Mouse (Mus musculus): ENCODE data around the gene Lclat1. TPM values are rescaled to one million over a fixed set of nuclear protein-coding genes. Genes with fewer than 3 reads are reported as not detected.
A peak's percentile ranks its signal among the peaks of the same experiment; 100 is the strongest.

Lclat1 gene
- total RNA-seq, 1 experiment from 2014 or later: 43.8 TPM

- peak; percentile 12 for DNase-seq
Measured at GRCm38 (mm10) chr17:73087045-73087910, 20.5 kb upstream of the Lclat1 start.

GRCm38 (mm10) chr17:73091368-73091767, 16.4 kb upstream of the Lclat1 start:
- DNase-seq: no peak

DNA sequence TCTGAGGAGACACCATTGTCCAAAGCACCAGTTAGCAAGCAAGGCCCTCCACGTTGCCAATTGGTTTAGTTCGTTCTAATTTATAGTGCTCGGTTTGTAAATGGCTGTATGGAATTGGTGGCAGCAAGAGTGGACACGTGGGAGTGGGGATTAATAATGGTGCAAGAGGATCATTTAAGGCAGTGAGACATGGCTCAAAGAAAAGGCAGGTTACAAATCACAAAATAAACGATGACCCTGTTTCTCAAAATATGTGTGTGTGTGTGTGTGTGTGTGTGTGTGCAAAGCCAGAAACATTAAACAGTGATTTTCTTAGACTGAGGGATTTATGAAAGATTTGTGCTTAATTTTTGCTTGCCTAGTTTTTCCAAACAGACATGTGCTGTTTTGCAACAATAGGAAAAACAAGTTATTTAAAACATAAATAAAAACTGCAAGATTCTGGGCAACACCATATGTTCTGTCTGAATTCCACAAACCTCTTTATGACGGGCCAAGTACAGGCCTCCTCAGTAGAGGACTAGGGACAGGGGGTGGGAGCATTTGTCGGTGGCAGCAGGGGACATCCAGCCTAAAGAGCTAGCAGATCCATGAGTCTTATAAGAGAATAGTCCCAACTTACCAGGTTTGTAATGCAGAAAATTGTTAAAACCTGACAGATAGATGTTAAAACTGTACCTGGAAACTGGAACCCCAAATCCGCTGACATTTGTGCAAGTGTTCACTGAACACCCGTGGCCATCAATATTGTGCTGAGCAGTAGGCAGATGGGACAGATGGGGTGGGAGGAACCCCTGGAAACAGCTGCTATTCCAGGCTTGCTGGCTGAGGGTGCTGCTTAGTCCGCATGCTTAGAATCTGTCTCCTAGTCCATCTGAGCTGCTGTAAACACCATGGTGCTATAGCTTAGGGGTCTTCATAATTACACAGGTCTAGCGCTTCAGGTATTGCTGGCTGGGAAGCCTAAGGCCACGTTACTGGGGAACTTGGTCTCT, 15.4 kb upstream of the Lclat1 start:
- no peak for DNase-seq

GRCm38 (mm10) chr17:73095070-73095469, 12.7 kb upstream of the Lclat1 start:
- DNase-seq: no peak

- DNase-seq: no peak
Measured at GRCm38 (mm10) chr17:73095585-73095984, 12.2 kb upstream of the Lclat1 start.

- peak; percentile 66 for DNase-seq
Measured at GRCm38 (mm10) chr17:73096484-73096883, 11.3 kb upstream of the Lclat1 start.

DNA sequence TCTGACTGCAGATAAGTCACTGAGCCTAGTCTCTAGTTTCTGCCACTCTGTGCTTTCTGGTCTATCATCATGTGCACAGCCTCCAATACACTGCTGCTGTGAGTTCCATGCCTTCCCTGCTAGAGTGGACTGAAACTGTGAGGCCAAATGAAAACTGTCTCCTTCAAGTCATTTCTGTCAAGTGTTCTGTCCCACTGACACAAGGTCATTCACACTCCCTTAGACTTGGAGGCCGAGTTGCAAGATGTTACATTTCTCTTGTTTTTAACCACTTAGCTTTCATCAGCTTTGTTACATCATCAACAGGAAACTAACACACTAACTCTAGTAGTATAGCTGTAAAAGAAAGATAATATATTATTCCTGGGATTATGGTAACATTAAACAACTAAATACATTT, 9.1 kb upstream of the Lclat1 start:
- no peak for DNase-seq

DNA sequence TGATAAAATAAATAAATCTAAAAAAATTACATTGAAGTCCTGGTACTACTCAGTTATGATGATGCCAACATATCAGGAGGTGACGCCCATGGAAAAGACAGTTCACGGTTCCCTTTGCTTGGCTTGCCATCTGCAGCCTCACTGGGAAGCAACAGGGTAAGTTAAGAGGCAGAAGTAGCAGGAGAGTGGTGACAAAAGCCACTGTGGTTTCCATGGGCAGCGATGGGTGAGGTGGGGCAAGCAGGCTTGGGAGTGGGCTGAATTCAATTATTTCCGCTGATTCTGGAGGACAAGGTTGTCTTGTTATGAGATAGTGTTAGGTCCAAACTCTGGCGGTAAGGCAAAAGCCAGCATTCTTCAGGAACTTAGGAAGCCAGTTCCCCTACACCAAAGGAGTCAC, 7.4 kb upstream of the Lclat1 start:
- no peak for DNase-seq

DNA sequence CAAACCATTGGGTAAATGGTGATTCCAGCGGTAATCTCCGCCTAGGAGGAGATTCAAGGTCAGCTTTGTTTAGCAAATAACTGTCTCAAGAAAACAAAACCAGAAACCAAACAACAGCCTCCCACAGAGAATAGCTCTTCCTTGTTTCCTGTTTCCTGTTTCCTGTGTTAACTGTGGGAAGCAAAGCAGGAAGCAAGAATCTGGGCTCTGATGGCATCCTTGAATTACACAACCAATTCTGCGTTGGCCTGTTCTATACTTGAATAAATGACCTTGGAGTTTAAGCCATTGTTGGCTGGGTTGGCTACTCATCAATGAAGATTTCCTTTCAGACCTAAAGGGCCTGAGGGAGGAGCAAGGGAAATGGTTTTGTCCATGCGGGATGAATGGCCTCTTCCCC, 5.2 kb upstream of the Lclat1 start:
- DNase-seq: no peak

DNA sequence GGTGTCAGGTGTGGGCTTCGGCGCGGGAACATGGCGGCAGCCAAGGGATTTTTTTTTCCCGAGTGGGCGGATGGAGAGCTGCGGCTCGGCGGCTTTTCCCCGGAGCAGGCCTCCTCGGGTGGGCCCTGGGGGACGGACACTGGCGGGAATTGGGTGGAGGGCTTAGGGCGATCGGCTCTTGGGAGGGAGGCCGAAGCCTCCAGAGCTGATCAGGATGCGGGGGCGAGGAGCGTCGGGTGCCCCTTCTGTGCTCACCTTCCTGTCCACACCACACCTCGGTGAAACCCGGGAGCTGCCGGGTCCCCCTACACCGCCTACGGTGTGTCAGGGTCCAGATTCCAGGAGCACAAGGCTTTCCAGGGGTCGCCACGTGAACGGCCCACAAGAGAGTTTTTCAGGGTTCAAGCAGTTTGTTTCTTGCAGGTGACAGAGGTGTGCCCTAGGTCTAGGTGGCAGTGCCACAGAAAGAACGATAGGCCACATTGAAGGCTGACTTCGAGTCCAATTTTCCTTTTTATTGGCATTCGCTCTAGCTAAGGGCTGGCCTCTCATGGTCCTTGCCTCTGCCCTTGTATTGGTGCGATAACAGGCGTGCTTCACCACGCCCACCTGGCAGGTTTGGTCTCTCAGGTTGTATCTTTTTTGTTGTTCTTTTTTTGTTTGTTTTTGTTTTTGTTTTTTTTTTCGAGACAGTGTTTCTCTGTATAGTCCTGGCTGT, 544 bp downstream of the Lclat1 start:
- peak; percentile 28 for DNase-seq

GRCm38 (mm10) chr17:73108888-73109259, 1.1 kb downstream of the Lclat1 start:
- DNase-seq: no peak

DNA sequence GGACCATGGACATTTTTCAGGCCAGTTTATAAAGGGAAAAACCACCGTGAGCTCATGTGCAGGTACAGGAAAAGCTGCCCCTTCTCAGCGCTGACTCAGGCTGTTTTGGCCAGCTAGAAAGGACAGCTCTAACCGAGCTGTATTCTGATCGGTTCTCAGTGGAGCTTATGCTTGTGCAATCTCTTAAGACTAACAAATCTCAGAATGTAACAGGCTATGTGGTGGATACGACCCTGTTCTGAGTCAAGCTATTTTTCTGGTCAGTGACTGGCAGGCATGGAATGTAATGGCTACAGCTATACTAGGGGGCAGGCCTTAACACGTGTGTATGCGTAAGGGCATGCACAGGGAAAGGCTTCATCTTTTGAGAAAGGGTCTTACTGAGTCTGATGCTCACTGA, 4.3 kb downstream of the Lclat1 start:
- DNase-seq: no peak

GRCm38 (mm10) chr17:73112601-73113000, 4.8 kb downstream of the Lclat1 start:
- DNase-seq: peak; percentile 10

GRCm38 (mm10) chr17:73113230-73113629, 5.4 kb downstream of the Lclat1 start:
- no peak for DNase-seq

GRCm38 (mm10) chr17:73118134-73118533, 10.3 kb downstream of the Lclat1 start:
- DNase-seq: no peak

- DNase-seq: no peak
Measured at GRCm38 (mm10) chr17:73118702-73119101, 10.9 kb downstream of the Lclat1 start.

DNA sequence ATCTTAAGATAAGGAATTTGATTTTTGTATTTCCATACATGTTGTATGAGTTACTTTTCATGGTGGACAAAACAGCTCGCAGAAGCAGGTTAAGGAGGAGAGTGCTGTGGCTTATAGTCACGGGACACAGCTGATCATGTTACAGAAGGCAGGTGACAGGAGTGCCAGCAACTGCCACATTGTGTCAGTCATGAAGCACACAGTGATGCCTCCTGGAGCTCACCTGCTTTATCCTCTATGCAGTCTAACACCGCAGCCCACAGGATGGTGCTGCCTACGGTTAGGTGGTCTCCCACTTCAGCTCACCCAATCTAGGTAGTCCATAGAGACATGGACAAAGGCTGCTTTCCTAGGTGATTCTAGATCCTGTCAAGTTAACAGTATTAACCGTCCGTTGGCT, 11.4 kb downstream of the Lclat1 start:
- DNase-seq: no peak

DNA sequence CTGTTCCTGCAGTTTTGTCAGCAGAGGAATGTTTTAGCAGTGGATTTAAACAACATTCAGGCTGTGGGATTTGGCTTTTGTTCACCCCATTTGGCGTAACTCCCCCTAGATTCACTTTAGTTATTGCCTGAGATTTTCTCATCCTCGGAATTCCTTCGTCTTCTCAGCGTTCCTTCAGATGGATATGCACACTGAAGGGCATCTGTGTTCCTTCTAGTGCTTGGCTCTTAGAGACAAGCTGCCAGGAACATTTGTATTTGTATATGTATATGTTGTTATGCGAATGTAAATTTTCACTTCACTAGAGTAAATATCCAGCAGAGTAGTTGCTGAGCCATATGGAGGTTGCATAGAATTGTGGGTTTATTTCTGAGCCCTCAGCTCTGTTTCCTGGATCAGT, 12.8 kb downstream of the Lclat1 start:
- no peak for DNase-seq

DNA sequence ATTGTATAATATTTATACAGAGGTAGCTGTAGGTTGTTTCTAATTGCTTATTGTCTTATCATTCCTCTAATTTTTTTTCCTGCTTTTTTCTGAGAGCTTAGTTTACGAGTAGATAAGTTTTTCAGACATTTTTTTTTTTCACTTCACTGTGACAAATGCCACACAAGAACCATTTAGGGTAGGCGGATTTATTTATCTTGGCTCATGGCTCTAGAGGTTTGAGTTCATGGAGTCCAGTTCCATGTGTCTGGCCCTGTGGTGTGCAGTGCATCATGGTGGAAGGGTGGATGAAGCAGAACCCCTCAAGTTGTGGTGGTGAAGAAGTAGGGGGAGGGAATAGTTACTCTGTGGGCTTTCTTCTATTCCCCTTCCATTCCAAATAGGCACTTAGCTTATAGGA, 13.9 kb downstream of the Lclat1 start:
- DNase-seq: no peak

- DNase-seq: no peak
Measured at GRCm38 (mm10) chr17:73126349-73126748, 18.6 kb downstream of the Lclat1 start.

DNA sequence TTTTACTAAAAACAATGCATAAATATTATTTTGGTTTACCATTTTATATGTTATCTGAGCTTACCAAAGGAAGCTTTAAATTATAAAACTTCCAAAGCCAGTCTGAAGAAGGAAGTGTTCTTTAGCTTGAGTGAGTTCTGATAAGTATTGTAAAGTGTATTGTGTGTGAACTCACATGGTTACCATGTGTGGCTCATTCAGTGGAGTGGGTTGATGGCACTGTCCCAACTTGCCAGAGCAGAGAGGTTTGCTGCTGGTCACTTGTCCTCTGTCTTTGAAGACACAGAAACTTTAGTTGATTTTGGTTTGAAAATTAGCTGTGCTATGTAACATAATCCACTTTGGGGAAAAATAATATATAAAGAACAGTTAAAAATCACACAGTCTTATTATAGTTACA, 19.1 kb downstream of the Lclat1 start:
- no peak for DNase-seq

All from adrenal gland, postnatal 14 days (tissue).